Mouse (Mus musculus) adrenal gland, adult 18-20 months (tissue): ENCODE data around the gene Siglec1. TPM values are rescaled to one million over a fixed set of nuclear protein-coding genes. Genes with fewer than 3 reads are reported as not detected.
"Not testable (repeated sequence)": the region's sequence is repeated elsewhere in the genome, so short reads cannot be mapped to it uniquely, and the experiment has no call there.

ENCODE experiments used
- DNase-seq, 2 experiments: peaks; one replicate each; pipeline ENCODE4 v3.0.0; 2021 to 2022; ENCODE audit warnings: low spot score in 2 of 2
- long read RNA-seq, 2 experiments: library from polyadenylated mRNA; stranded (forward); transcript quantifications; one replicate each; pipeline ENCODE4 v2.0.0; 2021
- total RNA-seq, 2 experiments: library from RNA; stranded (reverse); gene quantifications; 1 replicate in 1 of 2; 2 replicates in 1 of 2; pipeline ENCODE4 v1.2.3; 2021

The Siglec1 gene
- total RNA-seq = 1 to 10 TPM; 5.3 to 5.8 TPM
- long read RNA-seq, experiment 1 = 0 reads
- long read RNA-seq, experiment 2 = 0 reads

DNA sequence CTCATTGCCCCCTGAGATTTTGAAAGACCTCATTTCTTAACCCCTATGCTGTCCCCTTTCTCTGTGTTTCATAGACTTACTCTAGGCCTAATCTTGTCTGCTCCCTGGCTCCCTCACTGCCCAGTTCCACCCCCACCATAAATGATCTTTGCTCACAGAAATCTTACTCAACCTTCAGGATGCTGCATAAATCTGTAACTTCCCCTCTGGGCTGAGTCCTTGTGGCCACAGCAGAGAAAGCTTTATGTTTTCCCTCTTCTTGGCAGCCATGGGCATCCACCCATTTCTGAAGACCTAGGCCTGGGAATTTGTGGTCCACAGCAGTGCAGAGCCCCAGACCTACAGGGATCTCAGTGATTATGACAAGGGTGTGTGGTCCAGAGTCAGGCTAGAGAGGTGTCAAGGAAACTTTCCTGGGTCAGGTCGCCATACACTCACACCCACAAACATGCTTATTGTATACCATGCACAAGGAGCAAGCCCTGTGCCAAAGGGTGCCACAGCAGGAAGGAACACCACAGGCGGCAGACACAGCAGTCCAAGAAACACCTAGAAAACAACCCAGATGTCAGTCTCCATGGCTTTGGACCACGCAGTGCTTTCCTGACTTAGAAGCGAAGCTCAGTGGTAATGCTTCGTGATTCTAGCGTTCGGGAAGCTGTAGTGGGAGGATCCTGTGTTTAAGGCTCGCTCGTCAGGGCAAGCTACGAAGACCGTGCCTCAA is at the start of gene Siglec1:
Gene Siglec1 (minus strand): TSS at position 99 of the 724 bp plus-strand sequence.
- no peak for DNase-seq

DNA sequence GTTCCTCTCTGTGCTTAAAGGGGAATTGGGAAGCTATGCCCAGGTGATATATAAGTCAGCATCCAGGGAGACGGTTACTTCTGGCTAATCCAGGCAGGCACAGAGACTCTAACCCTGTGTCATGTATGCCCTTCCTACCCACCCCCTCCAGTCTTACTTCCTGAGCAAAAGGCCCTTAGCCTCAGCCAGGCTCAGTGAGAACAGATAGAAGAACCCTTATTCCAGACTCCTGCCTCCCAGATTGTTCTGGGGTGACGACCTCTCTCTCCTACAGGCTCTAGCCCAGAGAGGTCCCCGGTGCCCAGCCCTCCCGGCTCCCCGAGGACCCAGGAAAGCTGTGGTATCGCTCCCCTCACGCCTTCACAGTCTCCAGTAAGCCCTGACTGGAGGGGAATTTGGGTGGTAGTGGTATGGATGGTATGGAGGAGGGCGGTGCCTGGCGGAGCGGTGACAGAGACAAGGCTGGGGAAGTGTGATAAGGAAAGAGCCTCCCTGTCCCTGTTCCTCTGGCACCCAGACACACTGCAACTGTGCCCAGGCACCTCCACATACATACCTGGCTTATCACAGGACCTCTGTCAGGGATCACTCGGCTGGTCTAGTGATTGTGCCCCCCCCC is 49.1 kb upstream of the Siglec1 start:
- peak in 1 of 2 experiments; percentile 1 for DNase-seq

- DNase-seq = peak in 1 of 2 experiments; percentile 1
Measured at GRCm38 (mm10) chr2:131134826-131135400, 48.3 kb upstream of the Siglec1 start.

DNA sequence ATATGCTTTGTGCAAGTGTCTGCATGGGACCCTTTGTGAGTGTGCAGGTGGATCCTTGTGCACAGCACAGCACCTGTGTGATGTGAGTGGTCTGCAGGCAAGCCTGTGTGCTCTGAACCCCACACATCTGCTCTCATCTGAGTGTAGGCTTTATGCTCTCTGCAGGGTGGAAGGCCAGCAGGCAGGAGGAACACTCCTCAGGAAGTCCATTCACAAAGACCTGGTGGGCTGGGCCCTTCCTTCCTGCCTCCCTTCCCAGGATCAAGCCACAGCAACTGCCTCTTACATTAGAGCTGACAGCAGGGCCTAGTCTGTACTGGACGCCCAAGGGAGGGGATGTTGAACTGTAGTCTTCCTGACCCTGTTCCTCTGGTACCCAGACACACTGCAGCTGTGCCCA is 47.8 kb upstream of the Siglec1 start:
- peak in 1 of 2 experiments; percentile 1 for DNase-seq

GRCm38 (mm10) chr2:131132930-131133547 is 46.5 kb upstream of the Siglec1 start, which contains the start of gene Gm11037:
Gene Gm11037 (plus strand): TSS chr2:131133497.
- no peak for DNase-seq

GRCm38 (mm10) chr2:131132111-131132888 is 45.7 kb upstream of the Siglec1 start:
- DNase-seq = peak in 1 of 2 experiments; percentile 1

GRCm38 (mm10) chr2:131130849-131131248 is 44.3 kb upstream of the Siglec1 start:
- no peak for DNase-seq

DNA sequence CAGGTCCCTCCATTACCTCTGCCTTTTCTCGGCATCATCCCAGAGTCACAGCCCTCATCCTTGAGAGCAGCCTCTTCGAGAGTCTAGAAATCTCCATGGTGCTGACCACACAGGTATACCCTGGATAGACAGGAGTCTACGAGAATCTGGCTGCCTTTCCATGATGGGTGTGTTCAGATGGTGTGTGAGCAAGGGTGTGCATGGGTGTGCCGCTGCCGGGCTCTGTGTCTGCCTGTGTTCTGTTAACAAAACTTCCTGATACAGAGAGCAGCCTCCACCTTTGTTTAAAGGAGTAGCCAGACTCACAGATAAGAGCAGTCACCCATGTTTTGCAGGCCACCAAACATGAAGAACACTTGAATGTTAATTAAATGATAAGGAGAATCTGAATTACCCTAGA is 43.3 kb upstream of the Siglec1 start:
- no peak for DNase-seq

- no peak for DNase-seq
Measured at GRCm38 (mm10) chr2:131128636-131129157, 42.1 kb upstream of the Siglec1 start.

DNA sequence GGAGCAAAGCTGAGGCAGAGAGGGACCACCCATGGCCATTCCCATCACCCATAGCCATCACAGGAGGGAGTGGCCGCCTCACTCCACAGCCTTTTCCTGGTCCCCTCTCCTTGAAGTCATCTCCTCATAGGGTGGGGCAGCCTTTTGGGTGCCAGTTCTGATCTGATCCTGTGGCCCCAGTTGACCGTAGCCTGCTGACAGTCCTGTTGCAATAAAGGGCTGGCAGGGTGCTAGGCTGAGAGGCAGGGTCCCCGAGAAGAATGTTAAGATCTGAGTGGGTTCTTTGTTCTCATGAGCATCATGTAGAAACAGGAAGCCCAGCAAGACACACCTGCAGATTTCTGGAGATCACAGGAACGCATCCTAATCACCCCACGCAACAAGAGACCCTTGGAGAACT is 41.6 kb upstream of the Siglec1 start:
- DNase-seq = no peak

DNA sequence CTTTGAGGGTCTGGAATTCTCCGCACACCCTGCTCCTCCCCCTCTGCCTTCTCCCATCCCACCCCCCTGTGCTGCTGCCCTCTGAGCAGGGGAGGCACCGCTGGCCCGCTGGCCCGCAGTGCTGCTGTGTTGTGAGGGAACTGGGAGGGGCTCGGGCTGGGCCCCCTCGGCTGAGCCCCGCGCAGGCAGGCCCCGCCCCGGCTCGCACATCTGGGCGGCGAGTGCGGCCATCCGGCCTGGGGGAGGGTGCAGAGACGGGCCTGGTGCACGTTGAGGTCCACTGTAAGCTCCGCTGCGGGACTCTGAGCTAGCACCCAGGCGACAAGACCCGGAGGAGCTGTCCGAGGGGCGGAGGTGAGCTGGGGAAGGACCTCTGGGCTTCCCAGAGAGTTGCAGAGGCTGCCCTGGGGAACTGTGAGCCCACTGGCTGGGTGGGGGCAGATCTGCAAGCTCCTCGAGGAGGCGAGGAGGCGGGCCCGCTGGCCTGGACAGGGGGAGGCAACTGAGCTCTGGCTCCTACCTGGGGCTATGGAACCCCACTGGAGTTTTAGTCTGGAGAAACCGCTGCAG is 40.7 kb upstream of the Siglec1 start, which contains the start of gene Hspa12b:
Gene Hspa12b (plus strand): TSS at position 120 of the 570 bp plus-strand sequence.
- DNase-seq = peak; percentile 42 to 58

- no peak for DNase-seq
Measured at GRCm38 (mm10) chr2:131125964-131126815, 39.6 kb upstream of the Siglec1 start.

- no peak for DNase-seq
Measured at GRCm38 (mm10) chr2:131125157-131125963, 38.8 kb upstream of the Siglec1 start.

DNA sequence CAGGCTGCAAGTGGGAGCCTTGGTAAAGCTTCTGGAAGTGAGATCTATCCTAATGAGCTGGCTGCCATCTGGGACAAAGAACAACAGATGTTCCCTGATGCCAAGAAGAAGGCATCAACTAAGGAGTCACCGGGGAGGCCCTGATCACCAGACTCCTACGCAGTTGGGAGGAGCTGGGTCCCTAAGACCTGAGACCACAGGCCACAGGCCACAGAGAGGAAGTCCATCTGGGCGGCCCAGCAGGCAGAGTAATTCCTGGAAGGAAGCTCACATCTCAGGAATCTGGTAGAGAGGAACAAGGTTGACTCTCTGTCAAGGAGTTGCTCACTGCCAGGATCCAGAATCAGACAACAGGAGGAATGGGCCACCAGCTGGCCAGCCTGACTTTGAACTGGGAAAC is 37.6 kb upstream of the Siglec1 start:
- no peak for DNase-seq

- no peak for DNase-seq
Measured at GRCm38 (mm10) chr2:131118968-131119574, 32.5 kb upstream of the Siglec1 start.

DNA sequence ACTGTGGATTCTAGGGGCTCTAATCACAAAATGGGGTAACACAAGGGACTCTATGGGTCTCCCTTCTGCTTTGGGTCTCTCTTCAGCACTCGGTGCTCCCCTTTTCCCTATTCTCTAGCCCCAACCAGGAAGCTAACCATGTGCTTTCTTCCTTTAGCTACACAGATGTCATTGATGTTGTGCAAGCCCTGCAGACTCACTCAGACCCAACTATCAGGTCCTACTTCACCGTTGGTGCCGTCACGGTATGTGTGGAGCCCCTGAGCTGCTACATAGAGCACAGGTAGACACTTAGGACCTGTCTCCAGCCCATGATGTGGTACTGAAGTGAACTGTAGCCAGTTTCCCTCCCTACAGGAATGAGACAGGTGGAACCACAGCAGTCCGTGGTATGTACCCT is 19.4 kb upstream of the Siglec1 start:
- peak in 1 of 2 experiments; percentile 0 for DNase-seq

- DNase-seq = not testable (repeated sequence)
Measured at GRCm38 (mm10) chr2:131105061-131105460, 18.5 kb upstream of the Siglec1 start.

GRCm38 (mm10) chr2:131104021-131104420 is 17.5 kb upstream of the Siglec1 start:
- no peak for DNase-seq
